Mouse (Mus musculus) myocyte (in vitro differentiated cells): ENCODE results near the gene Tnip1. TPM values are rescaled to one million over a fixed set of nuclear protein-coding genes. Genes with fewer than 3 reads are reported as not detected.

ENCODE experiments used
- H3K27me3 ChIP-seq: one replicate; pipeline ENCODE4 v1.6.1; 2011; ENCODE audit not compliant: control insufficient read depth, insufficient read depth, insufficient read length
- H3K36me3 ChIP-seq: one replicate; pipeline ENCODE4 v1.6.1; 2011; ENCODE audit not compliant: control insufficient read depth, insufficient read depth
- H3K4me2 ChIP-seq: one replicate; pipeline ENCODE4 v1.6.1; 2011; ENCODE audit warnings: low read depth, control low read depth
- H3K4me3 ChIP-seq: one replicate; pipeline ENCODE4 v1.5.1; 2011; ENCODE audit warnings: mild to moderate bottlenecking, control low read depth, moderate library complexity
- H3K79me2 ChIP-seq: one replicate; pipeline ENCODE4 v1.6.1; 2011; ENCODE audit not compliant: control insufficient read depth, insufficient read depth
- H3ac ChIP-seq: one replicate; pipeline ENCODE4 v1.6.1; 2011; ENCODE audit not compliant: control insufficient read depth, insufficient read length
- CEBPB ChIP-seq: IDR thresholded peaks from 2 replicates; pipeline ENCODE4 v1.6.1; 2011; ENCODE audit warnings: mild to moderate bottlenecking, moderate library complexity; ENCODE audit not compliant: poor library complexity, insufficient read depth, severe bottlenecking
- E2F4 ChIP-seq: IDR thresholded peaks from one replicate; pipeline ENCODE4 v1.6.1; 2011; ENCODE audit warnings: mild to moderate bottlenecking, control low read depth, moderate library complexity; ENCODE audit not compliant: insufficient read depth
- MAX ChIP-seq: IDR thresholded peaks from one replicate; pipeline ENCODE4 v1.6.1; 2011; ENCODE audit warnings: low read depth, mild to moderate bottlenecking, control low read depth
- MYOD1 ChIP-seq, 3 experiments: IDR thresholded peaks; one replicate each; pipeline ENCODE4 v1.6.1; 2011; ENCODE audit warnings: control low read depth in 2 of 3, low read depth in 2 of 3, mild to moderate bottlenecking in 2 of 3, moderate library complexity in 1 of 3; ENCODE audit not compliant: insufficient read length in 2 of 3, control insufficient read depth in 1 of 3
- MYOG ChIP-seq, 3 experiments: IDR thresholded peaks; one replicate each; pipeline ENCODE4 v1.6.1; 2011; ENCODE audit warnings: control low read depth in 2 of 3, low read depth in 2 of 3, mild to moderate bottlenecking in 2 of 3; ENCODE audit not compliant: insufficient read length in 2 of 3, control insufficient read depth in 1 of 3, insufficient read depth in 1 of 3
- POLR2A ChIP-seq: IDR thresholded peaks from one replicate; pipeline ENCODE4 v1.6.1; 2011; ENCODE audit warnings: low read depth, mild to moderate bottlenecking, control low read depth, moderate library complexity; ENCODE audit not compliant: insufficient read length
- POLR2AphosphoS2 ChIP-seq: IDR thresholded peaks from one replicate; pipeline ENCODE4 v1.6.1; 2011; ENCODE audit warnings: low read depth, control low read depth; ENCODE audit not compliant: insufficient read length
- REST ChIP-seq: IDR thresholded peaks from one replicate; pipeline ENCODE4 v1.6.1; 2011; ENCODE audit warnings: mild to moderate bottlenecking, control low read depth, moderate library complexity; ENCODE audit not compliant: insufficient read depth, insufficient read length
- SRF ChIP-seq: IDR thresholded peaks from one replicate; pipeline ENCODE4 v1.6.1; 2011; ENCODE audit warnings: low read depth; ENCODE audit not compliant: control insufficient read depth, insufficient read length
- TCF12 ChIP-seq: IDR thresholded peaks from one replicate; pipeline ENCODE4 v1.6.1; 2011; ENCODE audit warnings: mild to moderate bottlenecking, control low read depth; ENCODE audit not compliant: poor library complexity, insufficient read depth, severe bottlenecking
- TCF3 ChIP-seq: IDR thresholded peaks from one replicate; pipeline ENCODE4 v1.6.1; 2011; ENCODE audit warnings: low read depth, control low read depth; ENCODE audit not compliant: insufficient read length
- USF1 ChIP-seq: IDR thresholded peaks from one replicate; pipeline ENCODE4 v1.6.1; 2011; ENCODE audit warnings: low read depth, mild to moderate bottlenecking, control low read depth, moderate library complexity
- polyA plus RNA-seq: library from polyadenylated mRNA; unstranded; fragments of >200 nt; fragmentation: generic; extraction: Trizol; gene quantifications from one replicate; pipeline ENCODE4 v1.2.1, GENCODE M21; 2012; ENCODE audit warnings: missing spikeins

Tnip1 gene
- polyA plus RNA-seq, 1 experiment: 34.5 TPM

- TF ChIP-seq MYOD1 (IDR thresholded peaks at IDR 0.05; ENCODE audit: control insufficient read depth in 1 of 3, insufficient read length in 2 of 3, low read depth in 2 of 3): no peak
- no peak for TF ChIP-seq E2F4
- TF ChIP-seq CEBPB: no peak
- no peak for TF ChIP-seq MYOG (IDR thresholded peaks at IDR 0.05; ENCODE audit: control insufficient read depth in 1 of 3, insufficient read depth in 1 of 3, insufficient read length in 2 of 3, low read depth in 2 of 3)
- no peak for TF ChIP-seq REST
- TF ChIP-seq MAX: no peak
- TF ChIP-seq USF1: no peak
- no peak for TF ChIP-seq TCF12
- no peak for TF ChIP-seq POLR2AphosphoS2
- no peak for TF ChIP-seq TCF3
- Histone ChIP-seq H3K4me2 (no peak overlapping the region), H3K36me3 (peaks cover under 1% of the 10 kb centered on the region), H3ac (no peak overlapping the region), H3K4me3 (no peak overlapping the region), H3K79me2 (no peaks in the 10 kb centered on the region), H3K27me3 (no peaks in the 10 kb centered on the region)
These were observed 83.3 kb downstream of the Tnip1 start for GRCm38 (mm10) chr11:54879434-54879833.

- Histone ChIP-seq H3K79me2 (no peaks in the 10 kb centered on the region), H3K36me3 (peaks cover 6% of the 10 kb centered on the region), H3K4me2 (peak overlapping the region; percentile 10), H3K27me3 (no peaks in the 10 kb centered on the region), H3ac (no peak overlapping the region), H3K4me3 (no peak overlapping the region)
- no peak for TF ChIP-seq E2F4
- no peak for TF ChIP-seq REST
- no peak for TF ChIP-seq CEBPB
- no peak for TF ChIP-seq MYOG (IDR thresholded peaks at IDR 0.05; ENCODE audit: control insufficient read depth in 1 of 3, insufficient read depth in 1 of 3, insufficient read length in 2 of 3, low read depth in 2 of 3)
- TF ChIP-seq POLR2A: no peak
- no peak for TF ChIP-seq MYOD1 (IDR thresholded peaks at IDR 0.05; ENCODE audit: control insufficient read depth in 1 of 3, insufficient read length in 2 of 3, low read depth in 2 of 3)
- TF ChIP-seq TCF3: no peak
- TF ChIP-seq USF1: no peak
- no peak for TF ChIP-seq SRF
These were observed 83.8 kb downstream of the Tnip1 start for GRCm38 (mm10) chr11:54878893-54879292.

GRCm38 (mm10) chr11:54876031-54876430 lies 86.7 kb downstream of the Tnip1 start:
- Histone ChIP-seq H3K4me2 (no peak overlapping the region), H3K27me3 (no peaks in the 10 kb centered on the region), H3K79me2 (no peaks in the 10 kb centered on the region), H3K4me3 (no peak overlapping the region), H3ac (no peak overlapping the region), H3K36me3 (peaks cover 33% of the 10 kb centered on the region)
- TF ChIP-seq SRF (no peak), CEBPB (no peak), USF1 (no peak), MYOD1 (IDR thresholded peaks at IDR 0.05; ENCODE audit: control insufficient read depth in 1 of 3, insufficient read length in 2 of 3, low read depth in 2 of 3) (no peak), MAX (no peak), POLR2AphosphoS2 (no peak), POLR2A (no peak), TCF12 (no peak), REST (no peak), E2F4 (no peak), MYOG (IDR thresholded peaks at IDR 0.05; ENCODE audit: control insufficient read depth in 1 of 3, insufficient read depth in 1 of 3, insufficient read length in 2 of 3, low read depth in 2 of 3) (no peak), TCF3 (no peak)

GRCm38 (mm10) chr11:54871831-54872537 lies 90.7 kb downstream of the Tnip1 start:
- Histone ChIP-seq H3K4me3 (no peak overlapping the region), H3K79me2 (peaks cover 28% of the 10 kb centered on the region), H3K36me3 (peaks cover 52% of the 10 kb centered on the region), H3ac (no peak overlapping the region), H3K27me3 (no peaks in the 10 kb centered on the region), H3K4me2 (no peak overlapping the region)
- TF ChIP-seq POLR2A (peak; percentile 19), POLR2AphosphoS2 (peak; percentile 73), CEBPB (no peak)

- TF ChIP-seq POLR2AphosphoS2 (peak; percentile 27), USF1 (no peak), REST (no peak), POLR2A (no peak), TCF3 (no peak), MYOD1 (IDR thresholded peaks at IDR 0.05; ENCODE audit: control insufficient read depth in 1 of 3, insufficient read length in 2 of 3, low read depth in 2 of 3) (no peak), TCF12 (no peak)
- H3ac ChIP-seq: no peak overlapping the region
These were observed 93.4 kb downstream of the Tnip1 start for GRCm38 (mm10) chr11:54869318-54869717.

More at GRCm38 (mm10) chr11:54869318-54869717, 93.4 kb downstream of the Tnip1 start:
- Histone ChIP-seq H3K79me2 (peaks cover 32% of the 10 kb centered on the region), H3K27me3 (no peaks in the 10 kb centered on the region), H3K4me2 (no peak overlapping the region), H3K36me3 (peaks cover 50% of the 10 kb centered on the region), H3K4me3 (no peak overlapping the region)
